Mouse (Mus musculus) ES-E14 (cell line): ENCODE measurements around the gene Prss3.
"Not testable (repeated sequence)": the region's sequence is repeated elsewhere in the genome, so short reads cannot be mapped to it uniquely, and the experiment has no call there.

Source experiments
- HCFC1 ChIP-seq: IDR thresholded peaks from 2 replicates; pipeline ENCODE4 v1.6.1; 2012; ENCODE audit warnings: low read length, inconsistent platforms, borderline replicate concordance; ENCODE audit not compliant: insufficient read depth
- ZC3H11A ChIP-seq: IDR thresholded peaks from 2 replicates; pipeline ENCODE4 v1.6.1; 2012; ENCODE audit warnings: low read depth, mild to moderate bottlenecking, inconsistent platforms, low read length, borderline replicate concordance

- TF ChIP-seq HCFC1, ZC3H11A: not testable (repeated sequence)
These were observed 3.7 kb downstream of the Prss3 start for GRCm38 (mm10) chr6:41373772-41374171.
